Mouse (Mus musculus) thymus, postnatal 14 days (tissue): ENCODE measurements around the gene Fam178b.

Experiments
- DNase-seq: peaks from one replicate; pipeline ENCODE4 v3.0.0; 2021

Gene Fam178b

DNA sequence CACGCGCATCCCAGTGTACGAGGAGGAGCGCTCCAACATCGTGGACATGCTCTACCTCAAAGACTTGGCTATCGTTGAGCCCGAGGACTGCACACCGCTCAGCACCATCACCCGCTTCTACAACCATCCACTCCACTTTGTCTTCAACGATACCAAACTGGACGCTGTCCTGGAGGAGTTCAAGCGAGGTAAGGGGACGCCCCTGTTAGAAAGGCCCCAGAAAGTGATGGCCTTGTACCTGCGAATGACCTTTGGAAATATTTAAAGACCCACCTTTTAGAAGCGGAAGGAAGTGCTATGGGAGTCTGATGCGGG lies 170.1 kb downstream of the Fam178b start:
- no peak for DNase-seq
